Mouse (Mus musculus) spleen, adult 2 months (tissue): ENCODE data around the gene Ackr2.

Experiments used
- CTCF ChIP-seq: fragments of 200-500 bp; IDR thresholded peaks from 2 replicates; pipeline ENCODE4 v1.5.1; 2011; ENCODE audit warnings: mild to moderate bottlenecking, inconsistent platforms; ENCODE audit not compliant: insufficient read depth, insufficient read length, insufficient replicate concordance; ENCODE audit errors: extremely low read depth
- POLR2A ChIP-seq: fragments of 200-500 bp; IDR thresholded peaks from 2 replicates; pipeline ENCODE4 v1.6.1; 2011; ENCODE audit warnings: low read depth, low read length, inconsistent platforms

GRCm38 (mm10) chr9:121899306-121899705 lies 1.2 kb downstream of the Ackr2 start:
- TF ChIP-seq CTCF = no peak
- TF ChIP-seq POLR2A = no peak
